2 mouse cellular contexts compared by ENCODE assay signal in the genomic region with DNA sequence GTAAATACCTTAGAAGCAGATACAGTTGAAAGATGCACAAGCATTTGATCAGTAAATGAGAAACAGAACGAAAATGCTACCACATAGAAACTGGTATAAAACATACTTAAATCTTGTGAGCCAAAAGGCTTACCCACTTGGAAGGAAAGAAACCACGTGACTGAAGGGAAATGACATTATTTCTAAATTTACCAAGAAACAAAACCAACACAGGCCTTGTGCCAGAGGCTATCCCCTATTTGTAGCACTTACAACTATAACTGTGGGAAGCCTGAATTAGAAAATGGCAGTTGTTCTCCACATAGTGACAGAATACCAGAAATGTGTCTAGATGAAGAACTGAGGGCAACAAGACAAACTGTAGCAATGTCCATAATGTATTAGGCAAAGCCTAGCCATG.
TF ChIP-seq lines count a peak whose summit lies in the region.

No protein-coding gene starts in this region.

TF ChIP-seq in CH12.LX, 34 proteins besides CTCF, POLR2A, EP300 and RAD21:
- TF ChIP-seq USF2 (conservative IDR thresholded peaks at IDR 0.05; ENCODE audit: low read depth, low read length) (peak; percentile 44), RCOR1 (conservative IDR thresholded peaks at IDR 0.05; ENCODE audit: low read depth, low read length) (no peak), USF1 (IDR thresholded peaks at IDR 0.05; ENCODE audit: low read depth, low read length) (peak; percentile 35), E2F4 (IDR thresholded peaks at IDR 0.05; ENCODE audit: insufficient replicate concordance, low read depth, low read length) (no peak), MEF2A (IDR thresholded peaks at IDR 0.05; ENCODE audit: borderline replicate concordance, low read depth, low read length) (no peak), BHLHE40 (IDR thresholded peaks at IDR 0.05; ENCODE audit: low read depth, low read length) (no peak)

TF ChIP-seq in myocyte, 11 proteins besides CTCF, POLR2A, EP300 and RAD21 (continued from another document):
- TF ChIP-seq CEBPB (IDR thresholded peaks at IDR 0.05; ENCODE audit: insufficient read depth, poor library complexity, severe bottlenecking) (no peak), TCF12 (IDR thresholded peaks at IDR 0.05; ENCODE audit: insufficient read depth, poor library complexity, severe bottlenecking) (no peak), SRF (IDR thresholded peaks at IDR 0.05; ENCODE audit: control insufficient read depth, insufficient read length, low read depth) (no peak), TCF3 (IDR thresholded peaks at IDR 0.05; ENCODE audit: insufficient read length, low read depth) (no peak)
